Mouse (Mus musculus) layer of hippocampus, adult 8-10 months (tissue): ENCODE measurements around the gene Gspt1. TPM values are rescaled to one million over a fixed set of nuclear protein-coding genes. Genes with fewer than 3 reads are reported as not detected.
A peak's percentile ranks its signal among the peaks of the same experiment; 100 is the strongest.
"Not testable (repeated sequence)": the region's sequence is repeated elsewhere in the genome, so short reads cannot be mapped to it uniquely, and the experiment has no call there.

Source experiments
- DNase-seq, 2 experiments: peaks; one replicate each; pipeline ENCODE4 v3.0.0; 2022; ENCODE audit warnings: low spot score in 2 of 2
- total RNA-seq, 4 experiments: library from RNA; stranded (reverse); gene quantifications; 2 replicates each; pipeline ENCODE4 v1.2.4; 2022

The Gspt1 gene
- 10 to 100 TPM; 81.2 to 88.4 (median 85.3) TPM for total RNA-seq

GRCm38 (mm10) chr16:11253898-11254722, at the start of gene Gspt1:
TSS of gene Gspt1 (minus strand) at chr16:11254325.
- peak; percentile 99 for DNase-seq

- no peak for DNase-seq
These were observed 49.6 kb upstream of the Gspt1 start for GRCm38 (mm10) chr16:11303741-11304140.

- DNase-seq = not testable (repeated sequence)
These were observed 43.6 kb upstream of the Gspt1 start for GRCm38 (mm10) chr16:11297700-11298099.

DNA sequence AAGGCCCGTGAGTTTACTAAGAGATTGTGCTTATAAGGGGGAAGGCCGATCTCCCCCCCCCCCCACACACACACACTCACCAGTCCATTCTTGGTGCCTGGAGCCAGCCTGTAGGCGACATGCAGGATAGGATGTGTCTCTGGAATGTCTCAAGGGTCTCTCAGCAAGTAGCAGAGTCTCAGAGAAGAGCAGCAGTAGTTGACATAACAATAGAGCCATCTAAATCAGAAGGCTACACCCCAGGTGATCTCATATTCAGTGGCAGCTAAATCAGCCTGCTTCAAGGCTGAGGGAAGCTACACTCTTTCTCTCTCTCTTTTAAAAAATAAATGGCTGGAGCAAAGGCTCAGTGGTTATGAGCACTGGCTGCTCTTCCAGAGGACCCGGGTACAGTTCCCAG, 41.5 kb upstream of the Gspt1 start:
- DNase-seq = not testable (repeated sequence)

DNA sequence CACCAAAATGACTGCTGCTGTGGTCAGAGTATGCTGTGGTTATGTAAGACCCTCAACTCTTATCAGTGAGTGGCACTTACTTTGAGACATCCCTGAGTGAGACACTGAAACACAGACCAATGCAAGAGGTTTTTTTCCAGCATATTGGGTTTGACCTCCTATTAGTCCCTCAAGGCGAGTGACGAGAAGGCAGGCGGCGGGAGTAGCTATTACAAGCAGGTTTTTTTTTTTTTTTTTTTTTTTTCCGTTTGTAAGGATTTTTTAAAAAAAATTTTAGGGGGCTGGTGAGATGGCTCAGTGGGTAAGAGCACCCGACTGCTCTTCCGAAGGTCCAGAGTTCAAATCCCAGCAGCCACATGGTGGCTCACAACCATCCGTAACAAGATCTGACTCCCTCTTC, 34.7 kb upstream of the Gspt1 start:
- DNase-seq = not testable (repeated sequence)

DNA sequence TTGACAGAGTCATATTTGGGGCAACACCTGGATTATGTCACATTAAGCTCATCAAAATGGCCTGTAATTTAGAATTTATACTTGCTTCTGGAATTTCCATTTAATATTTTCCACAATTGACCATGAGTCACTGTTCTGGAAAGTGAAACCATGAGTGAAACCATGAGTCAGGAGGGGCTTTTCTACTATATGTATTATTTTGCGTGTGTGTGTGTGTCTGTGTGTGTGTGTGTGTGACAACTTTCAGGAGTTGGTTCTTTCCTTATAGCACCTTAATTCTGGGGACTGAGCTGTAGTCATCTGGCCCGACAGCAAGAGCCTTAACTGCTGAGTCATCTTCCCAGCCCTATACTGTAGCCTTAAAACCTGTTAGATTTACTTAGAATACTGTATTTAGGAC, 31.8 kb upstream of the Gspt1 start:
- no peak for DNase-seq

- DNase-seq = no peak
These were observed 30.8 kb upstream of the Gspt1 start for GRCm38 (mm10) chr16:11284881-11285280.

- peak; percentile 13 to 23 for DNase-seq
These were observed 28.6 kb upstream of the Gspt1 start for GRCm38 (mm10) chr16:11282655-11283232.

- no peak for DNase-seq
These were observed 24.7 kb upstream of the Gspt1 start for GRCm38 (mm10) chr16:11278778-11279177.

DNA sequence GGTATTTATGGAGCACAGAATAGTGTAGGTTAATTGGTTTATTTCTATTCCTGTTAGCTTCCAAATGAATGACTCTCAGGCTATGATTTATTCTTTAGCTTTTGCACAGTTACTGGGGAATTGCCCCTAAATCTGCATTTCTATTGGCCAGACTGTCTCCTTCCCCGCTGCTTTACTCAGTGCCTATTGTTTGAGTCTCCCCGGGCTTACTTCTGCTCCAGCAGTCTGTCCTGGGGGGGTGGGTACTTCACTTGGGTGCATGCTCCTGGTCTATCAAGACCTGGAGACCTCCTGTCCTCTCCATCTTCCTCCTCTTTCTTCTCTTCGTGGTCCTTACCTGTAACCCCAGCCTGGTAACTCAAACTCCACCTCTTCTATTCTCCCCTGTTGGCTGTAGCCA, 22.8 kb upstream of the Gspt1 start:
- DNase-seq = no peak

GRCm38 (mm10) chr16:11271073-11271472, 16.9 kb upstream of the Gspt1 start:
- DNase-seq = no peak

GRCm38 (mm10) chr16:11270642-11271041, 16.5 kb upstream of the Gspt1 start:
- no peak for DNase-seq

GRCm38 (mm10) chr16:11269808-11270207, 15.7 kb upstream of the Gspt1 start:
- DNase-seq = no peak

DNA sequence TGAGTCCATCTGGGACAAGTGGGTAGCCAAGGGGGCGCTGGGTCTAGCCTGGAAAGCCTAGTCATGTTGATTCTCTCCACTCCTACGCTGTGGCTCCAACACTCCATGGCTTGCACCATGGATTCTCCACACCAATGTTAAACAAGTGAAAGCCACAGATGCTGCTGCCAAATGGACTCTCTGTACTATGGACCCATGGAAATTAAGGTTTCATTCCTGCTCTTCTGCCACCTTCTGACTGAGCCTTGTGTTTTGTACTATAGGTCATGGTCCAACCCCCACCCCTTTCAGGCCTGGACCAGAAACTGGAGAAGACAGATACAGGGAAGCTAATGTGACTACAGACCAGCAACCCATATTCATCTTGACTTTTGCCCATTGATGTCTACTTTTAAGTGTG, 12.4 kb upstream of the Gspt1 start:
- DNase-seq = no peak

GRCm38 (mm10) chr16:11263266-11263665, 9.1 kb upstream of the Gspt1 start:
- no peak for DNase-seq

GRCm38 (mm10) chr16:11254723-11255164, 619 bp upstream of the Gspt1 start:
- DNase-seq = no peak

GRCm38 (mm10) chr16:11253065-11253831, 877 bp downstream of the Gspt1 start:
- peak; percentile 19 to 23 for DNase-seq

DNA sequence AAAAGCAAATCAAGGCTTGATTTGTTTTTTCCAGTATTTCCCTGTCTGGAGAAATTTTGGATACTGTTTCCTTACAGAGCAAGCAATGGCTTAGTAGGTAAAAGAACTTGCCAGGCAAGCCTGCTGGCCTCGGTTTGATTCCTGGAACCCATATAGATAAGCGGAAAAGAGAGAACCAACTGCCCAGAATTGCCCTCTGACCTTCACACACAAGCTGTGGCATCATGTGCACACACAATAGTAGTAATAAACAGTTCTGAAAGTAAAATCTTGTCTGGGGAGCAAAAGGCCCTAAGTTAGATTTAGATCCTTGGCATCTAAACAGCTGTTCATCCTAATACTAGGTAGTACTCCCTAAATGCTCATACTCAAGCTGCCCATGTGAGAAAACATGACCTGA, 6.3 kb downstream of the Gspt1 start:
- no peak for DNase-seq

DNA sequence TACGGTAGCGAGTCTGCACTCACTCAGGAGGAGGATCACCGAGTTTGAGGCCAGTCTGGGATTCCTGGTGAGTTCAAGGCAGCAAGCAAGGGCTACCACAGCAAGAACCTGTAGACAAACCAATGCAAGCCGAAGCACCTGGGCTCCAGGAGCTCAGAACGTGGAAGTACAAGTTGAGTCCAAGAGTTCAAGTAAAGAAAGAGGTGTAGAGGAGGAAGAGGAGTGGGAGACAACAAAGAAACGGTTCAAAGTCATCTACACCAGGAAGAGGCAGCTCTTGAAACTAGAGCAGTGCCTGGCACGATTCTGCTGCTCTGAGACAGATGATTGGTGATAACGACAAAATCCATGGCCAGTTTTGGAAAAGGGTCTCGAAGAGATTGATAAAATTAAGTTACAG, 8.4 kb downstream of the Gspt1 start:
- no peak for DNase-seq

DNA sequence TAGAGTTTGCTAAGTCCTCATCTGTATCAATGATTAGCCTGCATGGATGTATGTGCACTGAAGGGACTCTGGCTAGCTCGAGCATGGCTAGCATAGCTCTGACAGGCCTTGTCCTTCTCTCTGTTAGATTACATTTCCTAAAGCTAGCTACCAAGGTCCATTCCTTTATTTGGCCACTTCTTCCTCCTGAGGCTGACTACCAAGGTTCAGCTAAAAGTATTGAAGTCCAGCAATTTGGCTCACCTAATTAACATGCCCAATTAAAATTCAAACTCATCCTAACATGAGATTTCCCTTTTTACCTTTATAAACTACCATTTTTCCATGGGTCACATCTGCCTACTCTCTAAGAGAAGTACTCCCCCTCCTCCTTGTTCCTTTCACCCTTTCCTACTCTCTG, 11.7 kb downstream of the Gspt1 start:
- no peak for DNase-seq

DNA sequence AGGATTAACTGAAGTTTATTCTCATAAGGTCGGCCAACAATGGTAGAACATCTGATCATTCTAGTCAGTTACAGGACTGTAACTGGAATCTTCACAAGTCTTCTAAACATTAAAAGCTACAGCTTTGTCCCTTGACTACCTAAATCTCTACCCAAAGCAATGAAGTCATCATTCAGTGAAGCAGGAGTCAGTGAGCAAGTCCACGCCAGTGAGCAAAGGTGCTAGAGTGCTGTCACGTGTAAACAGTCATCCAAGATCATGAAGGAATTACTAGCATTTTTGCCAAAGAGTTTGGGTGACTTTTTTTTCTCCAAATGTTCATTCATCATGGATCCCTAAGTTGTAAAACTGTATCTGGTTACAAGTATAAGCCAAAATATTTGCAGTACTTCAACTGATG, 36.3 kb downstream of the Gspt1 start:
- DNase-seq = no peak
